ENCODE assay signal across 22 mouse cellular contexts in the genomic region with DNA sequence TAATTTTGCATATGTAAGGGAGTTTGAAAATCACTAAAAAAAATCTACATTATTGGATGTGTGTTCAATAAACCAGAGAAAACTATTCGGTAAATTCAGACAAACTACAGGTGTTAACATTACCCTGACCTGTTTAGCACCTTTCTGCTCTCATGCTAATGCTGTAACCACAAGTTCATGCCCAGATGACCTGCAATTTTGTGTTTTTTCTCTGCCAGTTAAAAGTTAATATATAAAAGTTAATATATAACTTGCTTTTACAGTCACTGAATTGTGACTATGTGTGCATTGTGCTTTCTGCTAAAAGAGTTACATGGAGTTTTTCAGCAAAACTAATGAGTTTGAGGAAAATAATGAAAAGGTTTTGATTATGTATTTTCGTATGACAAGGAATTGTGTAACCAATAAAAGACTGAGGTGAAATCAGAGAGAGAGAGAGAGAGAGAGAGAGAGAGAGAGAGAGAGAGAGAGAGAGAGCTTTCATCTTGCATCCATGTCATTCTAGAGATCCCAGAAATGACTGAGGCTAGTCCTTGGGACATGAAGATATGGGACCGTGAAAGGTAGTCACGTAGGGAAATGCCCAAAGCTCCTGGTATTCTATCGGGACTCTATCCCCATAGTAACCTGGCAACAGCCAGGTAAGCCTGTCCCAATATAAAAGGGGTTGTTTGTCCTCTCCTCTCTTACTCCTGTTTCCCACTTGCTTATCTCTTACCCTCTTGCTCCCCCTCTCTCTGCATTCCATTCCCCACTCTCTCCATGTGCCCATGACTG.
A peak's percentile ranks its signal among the peaks of the same experiment; 100 is the strongest.
DNase-seq lines count a peak whose midpoint lies in the region; ATAC-seq and TF ChIP-seq lines count a peak whose summit lies in the region.
"Had no signal": no experiment of that assay in that cellular context is flagged by ENCODE, and none has a peak within 500 bp of the region (broad histone marks: within the 10 kb centered on the region; RNA-seq: fewer than 3 reads in every experiment).

No protein-coding gene starts in this region.

- no peak for TF ChIP-seq CTCF in intestine, postnatal 0 days (IDR thresholded peaks at IDR 0.05; ENCODE audit: low read depth)
- TF ChIP-seq CTCF in kidney, postnatal 0 days (IDR thresholded peaks at IDR 0.05; ENCODE audit: low read depth) = no peak

- no peak overlapping the region for H3K4me2 ChIP-seq in intestine, embryonic 14.5 days (ENCODE audit: low read length)
- no peak overlapping the region for H3K4me2 ChIP-seq in intestine, postnatal 0 days (replicated peaks; ENCODE audit: low read depth)
- H3K4me2 ChIP-seq in kidney, embryonic 14.5 days (replicated peaks; ENCODE audit: low read depth, low read length) = no peak overlapping the region
- no peak overlapping the region for H3K4me2 ChIP-seq in kidney, postnatal 0 days (ENCODE audit: low read length)
- H3K4me2 ChIP-seq: embryonic facial prominence, embryonic 12.5 days; embryonic facial prominence, embryonic 15.5 days; heart, embryonic 11.5 days; hindbrain, embryonic 13.5 days had no signal

- 0 out of 2 replicates have a peak, but pooled peaks have one; percentile 40 for ATAC-seq in intestine, embryonic 14.5 days (replicated peaks; ENCODE audit: low FRiP score, low TSS enrichment, low read depth)
- ATAC-seq in intestine, postnatal 0 days = no peak
- ATAC-seq in kidney, embryonic 14.5 days (ENCODE audit: low FRiP score, low TSS enrichment) = peak; percentile 60; the same call in 1 of the 2 replicates
- peak; percentile 57 for ATAC-seq in kidney, postnatal 0 days (replicated peaks; ENCODE audit: low FRiP score, low read depth)
- ATAC-seq: activated CD4-positive, CD25-positive, alpha-beta regulatory T cell, adult 4 months; forebrain, embryonic 14.5 days; forebrain, postnatal 0 days had no signal

- no peaks in the 10 kb centered on the region for H3K27me3 ChIP-seq in intestine, embryonic 14.5 days (replicated peaks; ENCODE audit: control insufficient read depth, insufficient read depth, low read length)
- H3K27me3 ChIP-seq in intestine, postnatal 0 days (replicated peaks; ENCODE audit: control insufficient read depth, insufficient read depth, low read length) = no peaks in the 10 kb centered on the region
- H3K27me3 ChIP-seq in kidney, embryonic 14.5 days (ENCODE audit: control insufficient read depth, insufficient read depth, low read length) = no peaks in the 10 kb centered on the region
- no peaks in the 10 kb centered on the region for H3K27me3 ChIP-seq in kidney, postnatal 0 days (ENCODE audit: insufficient read depth, low read length)
- H3K27me3 ChIP-seq: embryonic facial prominence, embryonic 12.5 days; embryonic facial prominence, embryonic 15.5 days; hindbrain, embryonic 13.5 days had no signal

- 81% methylated on average over 5 of the region's 5 CpGs for WGBS in intestine, embryonic 14.5 days
- WGBS in intestine, postnatal 0 days = 51% methylated on average over 5 of the region's 5 CpGs
- WGBS in kidney, embryonic 14.5 days = 64% methylated on average over 5 of the region's 5 CpGs
- 61% methylated on average over 5 of the region's 5 CpGs for WGBS in kidney, postnatal 0 days

- no peak overlapping the region for H3K9ac ChIP-seq in intestine, embryonic 14.5 days (ENCODE audit: low read length)
- no peak overlapping the region for H3K9ac ChIP-seq in intestine, postnatal 0 days (ENCODE audit: low read depth, low read length)
- H3K9ac ChIP-seq in kidney, embryonic 14.5 days (ENCODE audit: low read depth, low read length) = no peak overlapping the region
- no peak overlapping the region for H3K9ac ChIP-seq in kidney, postnatal 0 days (ENCODE audit: low read depth, low read length)
- H3K9ac ChIP-seq: embryonic facial prominence, embryonic 12.5 days; embryonic facial prominence, embryonic 15.5 days; forebrain, postnatal 0 days; hindbrain, embryonic 13.5 days had no signal

- no peaks in the 10 kb centered on the region for H3K36me3 ChIP-seq in intestine, embryonic 14.5 days (ENCODE audit: control insufficient read depth, insufficient read depth, low read length)
- no peaks in the 10 kb centered on the region for H3K36me3 ChIP-seq in intestine, postnatal 0 days (ENCODE audit: control insufficient read depth, insufficient read depth)
- H3K36me3 ChIP-seq in kidney, embryonic 14.5 days (ENCODE audit: control insufficient read depth, insufficient read depth, low read length) = no peaks in the 10 kb centered on the region
- H3K36me3 ChIP-seq in kidney, postnatal 0 days (ENCODE audit: insufficient read depth, low read length) = no peaks in the 10 kb centered on the region
- H3K36me3 ChIP-seq: embryonic facial prominence, embryonic 12.5 days; embryonic facial prominence, embryonic 15.5 days; hindbrain, embryonic 13.5 days had no signal

- H3K27ac ChIP-seq in intestine, embryonic 14.5 days (ENCODE audit: low read depth) = no peak overlapping the region
- H3K27ac ChIP-seq in intestine, postnatal 0 days (ENCODE audit: low read depth, low read length) = no peak overlapping the region
- H3K27ac ChIP-seq in kidney, embryonic 14.5 days (ENCODE audit: low read depth, low read length) = peak overlapping the region; percentile 71
- H3K27ac ChIP-seq in kidney, postnatal 0 days = peak overlapping the region; percentile 73
- H3K27ac ChIP-seq: embryonic facial prominence, embryonic 12.5 days; embryonic facial prominence, embryonic 15.5 days; gastrocnemius, adult 2 months; hindbrain, embryonic 13.5 days had no signal

- no peak for DNase-seq in intestine, embryonic 14.5 days (ENCODE audit: low spot score)
- no peak for DNase-seq in kidney, adult 18-20 months
- peak; percentile 47 for DNase-seq in kidney, postnatal 0 days (ENCODE audit: low spot score)
- DNase-seq in cerebellum, adult 9-11 months = no peak
- no peak for DNase-seq in right cerebral cortex, postnatal 10 days (ENCODE audit: low spot score in 2 of 2)
- DNase-seq: adrenal gland, adult 8-10 months; adrenal gland, postnatal 25 days; cerebellum, adult 18-20 months; cerebellum, adult 9-10 months; cerebellum, postnatal 25 days; forebrain, postnatal 0 days; gastrocnemius, adult 2 months; gastrocnemius, postnatal 14 days; heart, adult 11 months had no signal

- H3K4me1 ChIP-seq in intestine, embryonic 14.5 days (replicated peaks; ENCODE audit: control insufficient read depth, insufficient read depth, low read length) = no peaks in the 10 kb centered on the region
- H3K4me1 ChIP-seq in intestine, postnatal 0 days (replicated peaks; ENCODE audit: control insufficient read depth, insufficient read depth, low read length) = no peaks in the 10 kb centered on the region
- no peaks in the 10 kb centered on the region for H3K4me1 ChIP-seq in kidney, embryonic 14.5 days (ENCODE audit: control insufficient read depth, insufficient read depth, low read length)
- no peaks in the 10 kb centered on the region for H3K4me1 ChIP-seq in kidney, postnatal 0 days (replicated peaks; ENCODE audit: insufficient read depth, low read length)
- H3K4me1 ChIP-seq: embryonic facial prominence, embryonic 12.5 days; embryonic facial prominence, embryonic 15.5 days; hindbrain, embryonic 13.5 days had no signal

- H3K4me3 ChIP-seq in intestine, embryonic 14.5 days (ENCODE audit: low read depth, low read length) = no peak overlapping the region
- H3K4me3 ChIP-seq in intestine, postnatal 0 days (ENCODE audit: low read depth, low read length) = no peak overlapping the region
- no peak overlapping the region for H3K4me3 ChIP-seq in kidney, embryonic 14.5 days (ENCODE audit: low read length)
- H3K4me3 ChIP-seq in kidney, postnatal 0 days (replicated peaks; ENCODE audit: low read depth, low read length) = no peak overlapping the region
- H3K4me3 ChIP-seq: embryonic facial prominence, embryonic 12.5 days; embryonic facial prominence, embryonic 15.5 days; gastrocnemius, adult 2 months; hindbrain, embryonic 13.5 days had no signal

- H3K9me3 ChIP-seq in intestine, embryonic 14.5 days (ENCODE audit: control insufficient read depth, low read length) = no peaks in the 10 kb centered on the region
- H3K9me3 ChIP-seq in intestine, postnatal 0 days (ENCODE audit: control insufficient read depth) = no peaks in the 10 kb centered on the region
- H3K9me3 ChIP-seq in kidney, embryonic 14.5 days (ENCODE audit: control insufficient read depth, low read length) = no peaks in the 10 kb centered on the region
- no peaks in the 10 kb centered on the region for H3K9me3 ChIP-seq in kidney, postnatal 0 days (replicated peaks; ENCODE audit: low read length)
- H3K9me3 ChIP-seq: embryonic facial prominence, embryonic 12.5 days; embryonic facial prominence, embryonic 15.5 days; hindbrain, embryonic 13.5 days had no signal

Comparison
In these comparisons a context has a peak if more than half of its experiments do, and no peak if none do; other contexts are left out.
1. H3K27ac ChIP-seq: peak in kidney, embryonic 14.5 days (single experiment) and kidney, postnatal 0 days (single experiment); none in intestine, embryonic 14.5 days (single experiment) and intestine, postnatal 0 days (single experiment).